Mouse (Mus musculus): ENCODE measurements at regions not wholly inside any gene's neighbourhood (a gene's known extent, or its start where the extent isn't known, plus 50 kb on each side); places are given as distances from the start of the nearest gene placed in this dataset.
A peak's percentile ranks its signal among the peaks of the same experiment; 100 is the strongest.

DNA sequence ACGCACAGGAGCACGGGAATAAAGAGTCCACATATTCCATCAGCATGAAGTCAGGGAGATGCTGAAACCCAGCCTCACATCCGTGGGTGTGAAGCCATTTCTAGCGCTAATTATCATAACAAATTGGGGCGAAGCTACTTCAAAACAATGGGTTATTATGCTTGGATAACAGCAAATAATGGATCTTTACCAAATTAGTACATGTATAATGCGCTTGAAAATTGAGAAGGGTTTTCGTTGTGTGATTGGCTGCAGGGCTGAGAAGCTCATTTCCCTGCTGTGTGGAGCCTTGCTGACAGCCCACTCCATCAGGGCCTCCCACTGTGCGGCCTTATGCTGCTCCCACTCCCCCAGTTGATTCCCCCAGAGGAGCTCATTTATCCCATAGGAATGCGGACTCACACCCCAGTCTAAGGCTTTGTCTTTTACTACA is 597.7 kb downstream of the Ets1 start:
- DNase-seq: no peak

DNA sequence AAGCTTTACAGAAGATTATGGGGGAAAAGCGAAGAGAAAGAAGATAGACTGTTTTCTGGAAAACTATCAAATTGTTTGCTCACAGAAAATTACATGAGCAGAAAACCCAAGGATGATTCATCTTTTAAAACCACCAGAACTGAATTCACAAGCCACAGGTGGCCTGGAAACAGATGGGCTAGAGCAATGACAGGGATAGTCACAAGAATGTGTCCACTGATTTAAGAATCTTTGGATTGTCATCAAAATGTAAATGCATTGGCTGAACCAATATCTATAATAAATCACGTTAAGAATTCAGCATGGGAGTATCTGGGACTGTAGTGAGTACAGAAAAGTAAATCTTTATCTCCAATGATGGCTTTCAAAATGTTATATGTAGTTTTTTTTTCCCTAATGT is 602.2 kb downstream of the Ets1 start:
- no peak for DNase-seq

DNA sequence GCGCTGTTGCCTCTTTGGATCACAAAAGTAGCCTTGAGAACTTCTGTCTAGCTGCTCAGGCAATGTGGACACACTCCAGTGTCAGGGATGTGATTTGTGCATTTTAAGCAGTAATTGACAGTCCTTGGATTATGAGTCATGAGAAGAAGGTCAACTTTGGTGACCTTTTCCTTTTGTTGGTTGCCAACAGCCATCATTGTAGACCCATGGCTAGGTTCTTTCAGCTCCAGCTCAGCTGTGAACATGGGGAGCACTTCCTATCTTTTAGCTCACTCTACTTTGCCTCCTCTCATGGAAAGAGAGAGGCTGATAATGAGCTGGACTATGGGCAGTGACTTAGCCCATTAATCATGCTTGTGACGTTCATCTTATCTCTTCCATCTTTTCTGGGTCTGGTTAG is 602.8 kb downstream of the Ets1 start:
- no peak for DNase-seq

DNA sequence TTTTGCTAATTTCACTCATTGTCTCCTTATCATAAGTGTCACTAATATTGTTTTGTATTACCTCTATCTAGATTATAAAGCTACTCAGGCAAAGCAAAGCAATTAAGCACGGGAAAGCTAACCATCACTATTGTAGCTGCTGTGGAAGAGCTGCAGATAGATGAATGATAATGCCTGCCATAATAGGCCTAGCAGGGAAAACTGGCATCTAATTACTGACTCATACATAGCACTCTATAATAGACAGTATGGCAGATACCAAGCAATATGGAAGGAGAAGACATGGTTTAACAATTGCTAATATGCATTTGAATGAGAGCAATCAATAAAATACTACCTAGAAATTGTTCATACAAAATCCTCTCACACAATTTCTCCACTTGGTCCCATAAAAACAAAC is 604.5 kb downstream of the Ets1 start:
- DNase-seq: no peak

DNA sequence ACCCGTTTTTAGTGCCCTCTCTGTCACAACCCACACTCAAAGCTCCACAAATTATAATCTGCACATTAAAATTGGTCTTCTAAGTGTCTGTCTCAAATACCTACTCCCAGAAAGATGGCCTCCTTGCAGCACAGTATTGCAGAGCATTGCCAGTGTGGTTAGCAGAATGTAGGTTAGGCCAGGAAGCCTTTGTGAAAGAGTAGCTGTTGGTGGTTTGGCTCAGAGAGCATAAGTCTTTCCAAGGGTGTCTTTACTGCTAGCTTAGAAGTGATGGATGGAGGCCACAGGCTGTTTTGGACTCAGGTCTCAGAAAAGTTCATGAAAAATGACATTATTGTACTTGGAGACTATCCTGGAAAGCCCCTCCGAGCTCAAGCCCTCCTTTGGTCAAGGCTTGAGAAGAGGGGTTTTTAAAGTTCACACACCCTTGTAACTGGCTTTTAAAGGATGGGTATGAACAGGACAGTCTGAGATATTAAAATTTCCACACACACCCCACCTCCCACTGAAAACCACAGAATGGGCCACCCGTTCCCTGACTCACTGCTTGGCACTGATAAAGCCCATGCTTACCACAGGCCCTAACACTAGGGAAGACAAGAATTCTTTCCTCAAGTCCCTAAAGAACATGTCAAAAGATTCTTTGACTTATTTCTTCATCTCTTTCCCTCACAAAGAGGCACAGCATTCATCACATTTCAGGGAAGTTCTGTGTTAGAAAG is 605.1 kb downstream of the Ets1 start:
- DNase-seq: no peak

DNA sequence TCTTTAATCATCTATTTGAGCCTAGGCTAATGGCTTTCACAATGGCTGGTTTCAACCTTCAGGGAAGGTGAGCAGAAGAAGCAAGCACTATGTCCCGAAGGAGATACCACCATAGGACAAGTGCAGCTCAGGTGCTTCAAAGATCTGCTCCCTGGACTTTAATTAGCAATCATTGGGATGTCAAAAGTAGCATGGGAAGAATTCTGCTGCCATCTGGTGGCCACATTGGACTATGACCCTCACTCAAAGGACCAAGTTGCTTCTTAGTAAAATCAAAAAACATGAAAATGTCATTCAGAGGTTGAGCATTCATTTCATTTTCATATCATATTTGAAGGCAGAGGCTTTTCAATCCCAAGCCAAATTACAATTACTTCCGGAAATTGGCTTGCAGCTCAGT is 610.9 kb downstream of the Ets1 start:
- peak; percentile 72 for DNase-seq

DNA sequence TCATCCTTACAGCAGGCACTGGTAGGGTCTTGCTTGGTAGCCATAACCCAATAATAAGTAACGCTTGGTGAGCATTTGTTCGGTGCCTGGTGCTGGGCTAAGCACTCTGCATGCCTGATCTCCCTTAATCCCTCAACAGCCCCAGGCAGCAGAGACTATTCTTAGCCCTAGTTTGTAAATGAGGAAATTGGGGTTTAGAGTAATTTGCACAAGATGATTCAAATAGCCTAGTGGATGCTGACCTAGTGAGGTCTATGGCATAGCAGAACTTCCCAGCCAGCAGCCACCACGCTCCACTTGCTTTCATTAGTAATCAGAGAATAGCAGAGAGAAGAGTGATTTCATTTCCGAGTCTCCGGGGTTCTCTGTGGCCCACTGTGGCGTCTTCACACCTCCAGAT is 622.2 kb downstream of the Ets1 start:
- DNase-seq: no peak

DNA sequence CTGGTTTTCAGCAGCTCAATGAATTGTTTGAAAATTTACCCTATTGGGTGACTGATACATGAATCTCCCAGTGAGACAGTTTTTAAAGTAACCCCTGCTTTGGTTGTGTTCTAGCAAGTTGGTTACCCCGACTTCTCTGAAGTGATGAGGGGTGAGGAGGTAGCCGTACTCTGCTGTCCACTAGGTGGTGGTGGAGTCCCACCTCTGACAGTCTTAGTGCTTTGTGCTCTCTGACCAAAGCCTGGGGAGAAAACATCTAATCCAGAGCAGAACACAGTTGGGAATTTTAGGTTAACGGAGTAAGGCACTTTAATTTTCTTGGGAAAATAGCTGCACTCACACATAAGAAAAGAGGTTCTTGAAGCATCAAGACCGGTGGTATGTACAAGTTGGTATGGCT is 624.1 kb downstream of the Ets1 start:
- DNase-seq: peak; percentile 59

DNA sequence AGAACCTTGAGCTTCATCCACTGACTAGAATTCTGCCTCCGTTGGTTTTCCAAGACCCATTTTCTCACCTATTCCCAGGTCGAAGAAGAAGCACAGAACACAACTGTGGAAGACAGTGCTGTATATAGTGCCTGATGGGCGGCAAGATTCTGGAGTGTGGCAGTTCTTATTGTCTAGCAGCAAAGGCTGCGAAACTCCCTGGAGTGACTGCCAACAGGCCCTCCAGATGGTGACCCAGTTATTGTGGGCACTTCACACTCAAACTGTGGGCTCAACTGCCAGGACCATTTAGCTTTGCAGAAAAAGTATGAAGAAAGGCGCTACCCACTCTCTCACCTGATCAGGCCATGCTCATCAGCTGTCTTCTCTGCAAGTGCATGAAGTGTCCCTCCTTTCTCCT is 653.4 kb downstream of the Ets1 start:
- DNase-seq: no peak

DNA sequence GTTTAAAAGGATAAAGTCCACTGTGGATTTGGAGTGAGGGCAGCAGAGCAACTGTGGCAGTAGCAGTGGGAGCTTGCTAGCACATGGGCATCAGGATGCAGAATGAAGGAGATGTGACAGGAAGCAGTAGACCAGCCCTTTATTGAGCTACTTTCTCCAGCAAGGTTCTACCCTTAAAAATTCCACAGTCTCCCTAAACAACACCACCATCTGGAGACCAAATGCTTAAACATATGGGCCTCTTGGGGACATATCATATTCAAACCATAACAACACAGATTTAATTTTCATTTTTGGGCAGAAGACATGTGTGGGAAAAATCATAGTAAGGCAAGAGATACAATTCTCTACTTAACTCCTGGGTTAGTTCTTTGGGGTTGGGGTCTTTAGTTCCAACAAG is 656.1 kb downstream of the Ets1 start:
- no peak for DNase-seq

DNA sequence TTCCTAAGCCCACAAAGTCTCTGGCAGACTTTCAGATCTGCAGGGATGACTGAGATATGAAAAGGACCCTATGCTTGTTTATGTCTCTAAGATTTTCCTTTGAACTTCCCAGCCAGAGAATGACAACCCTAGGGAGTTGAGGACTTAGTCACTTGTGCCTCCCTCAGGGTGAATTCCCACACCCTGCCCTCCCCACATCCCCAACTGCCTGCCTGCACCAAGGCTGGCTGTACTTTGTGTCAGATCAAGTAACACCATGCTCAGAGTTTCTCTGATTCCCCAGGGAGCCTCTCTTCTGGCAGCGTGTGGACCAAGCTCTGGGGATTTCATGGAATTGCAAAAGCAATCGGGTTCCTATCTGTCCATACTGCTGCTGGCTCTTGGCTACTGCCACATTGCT is 659.9 kb downstream of the Ets1 start:
- DNase-seq: no peak

DNA sequence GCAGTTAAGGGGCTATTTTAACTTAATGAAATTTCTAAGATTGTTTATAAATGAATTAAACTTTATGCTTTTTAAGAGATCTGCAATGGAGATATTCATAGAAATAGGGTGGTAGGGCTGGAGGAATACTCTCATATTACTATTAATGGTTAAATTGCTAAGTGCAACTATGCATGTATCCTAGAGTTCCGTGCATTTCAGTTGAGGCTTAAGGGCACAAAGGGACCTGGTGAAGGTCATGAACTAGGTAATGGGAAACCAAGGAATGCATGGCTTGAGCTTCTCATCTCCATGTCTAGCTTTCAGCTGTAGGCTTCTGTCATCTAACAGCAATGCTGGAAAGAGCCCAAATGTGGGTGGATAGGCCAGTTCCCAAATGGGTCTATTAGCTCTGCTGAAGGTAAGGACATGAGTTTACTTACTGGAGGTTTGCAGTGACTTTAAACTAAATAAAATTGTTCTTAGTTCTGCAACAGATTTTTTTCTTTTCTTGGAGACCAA is 683.6 kb downstream of the Ets1 start:
- DNase-seq: no peak

DNA sequence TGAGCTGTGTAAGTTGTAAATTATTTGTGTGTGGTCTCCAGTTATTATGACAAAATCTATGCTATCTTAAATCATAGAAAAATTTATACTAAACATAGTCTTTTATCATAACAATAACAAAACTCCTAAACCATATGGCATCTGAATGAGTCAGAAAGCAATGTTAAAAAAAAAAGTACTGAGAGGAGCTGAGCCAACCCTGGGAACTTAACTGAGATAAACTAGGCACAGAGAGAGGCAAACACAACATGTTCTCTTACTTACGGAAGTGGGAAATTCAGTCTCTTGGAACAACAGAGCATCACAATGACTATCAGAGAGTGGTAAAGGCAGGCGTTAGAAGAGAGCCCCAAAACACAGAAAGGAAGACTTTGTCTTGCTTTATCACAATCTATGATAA is 691.7 kb downstream of the Ets1 start:
- no peak for DNase-seq

DNA sequence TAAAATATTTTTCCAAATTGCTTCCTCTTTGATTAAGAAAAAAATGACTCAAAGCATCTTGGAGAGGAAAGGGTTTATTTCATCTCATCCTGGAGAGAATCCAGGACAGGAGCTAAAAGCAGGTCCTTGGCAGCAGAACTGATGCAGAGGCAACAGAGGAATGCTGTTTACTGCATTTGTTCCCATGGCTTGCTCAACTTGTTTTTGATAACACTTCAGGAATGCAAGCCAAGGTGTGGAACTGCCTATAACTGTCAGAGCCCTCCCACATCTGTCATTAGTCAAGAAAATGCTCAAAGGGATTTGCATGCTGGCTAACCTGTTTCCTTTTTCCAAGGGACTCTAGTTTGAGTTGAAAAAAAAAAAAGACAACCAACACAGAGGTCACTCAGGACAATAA is 714.2 kb downstream of the Ets1 start:
- no peak for DNase-seq

DNA sequence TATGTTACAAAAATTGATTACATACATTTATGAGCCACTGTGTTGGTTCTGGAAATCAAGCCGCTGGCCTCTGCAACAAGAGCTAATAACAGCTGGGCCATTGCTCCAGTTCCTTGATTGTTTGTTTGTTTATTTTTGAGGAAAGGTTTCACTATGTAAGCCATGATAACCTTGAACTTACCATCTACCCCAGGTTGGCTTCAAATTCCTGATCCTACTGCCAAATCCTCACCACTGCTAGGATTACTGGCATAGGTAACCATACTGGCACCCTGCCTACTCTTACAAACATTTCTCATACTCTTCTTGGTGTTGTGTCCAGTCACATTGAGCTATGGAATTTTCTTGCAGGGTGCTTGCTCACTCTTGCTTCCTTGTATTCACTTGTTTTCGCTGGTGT is 720.6 kb downstream of the Ets1 start:
- DNase-seq: no peak

DNA sequence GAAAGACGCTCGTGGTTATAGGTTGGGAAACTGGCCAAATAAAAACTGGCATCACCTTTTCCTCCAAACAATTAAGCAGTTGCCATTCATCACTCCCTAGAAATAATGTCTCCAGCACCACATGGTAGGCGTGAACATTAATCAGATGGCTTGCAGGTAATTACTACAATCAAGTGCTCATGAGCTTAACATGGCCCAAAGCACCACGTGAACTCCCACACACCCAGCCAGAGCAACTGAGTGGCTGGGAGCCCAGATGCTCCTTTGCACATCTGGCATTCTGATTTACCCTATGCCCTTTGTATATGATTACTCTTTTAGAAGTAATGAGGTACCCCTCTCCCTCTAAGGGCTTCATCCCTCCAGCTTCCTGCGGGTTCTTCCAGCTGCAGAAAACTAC is 724.9 kb downstream of the Ets1 start:
- no peak for DNase-seq

DNA sequence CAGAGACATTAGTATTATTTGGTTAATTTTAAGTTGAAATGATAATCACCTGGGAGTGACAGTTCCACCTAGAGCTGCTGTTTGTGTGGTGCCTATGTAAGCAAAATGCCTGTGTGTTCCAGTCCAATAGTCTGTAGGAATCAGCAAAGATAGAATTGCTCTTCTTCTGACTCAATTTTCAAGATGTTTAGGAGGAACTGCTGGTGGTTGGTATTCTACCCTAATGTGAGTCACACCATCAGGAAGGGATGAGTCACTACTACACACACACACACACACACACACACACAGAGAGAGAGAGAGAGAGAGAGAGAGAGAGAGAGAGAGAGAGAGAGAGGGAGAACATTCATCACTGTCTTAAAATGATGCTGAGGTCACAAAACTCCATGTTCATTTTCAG is 753.1 kb downstream of the Ets1 start:
- no peak for DNase-seq

DNA sequence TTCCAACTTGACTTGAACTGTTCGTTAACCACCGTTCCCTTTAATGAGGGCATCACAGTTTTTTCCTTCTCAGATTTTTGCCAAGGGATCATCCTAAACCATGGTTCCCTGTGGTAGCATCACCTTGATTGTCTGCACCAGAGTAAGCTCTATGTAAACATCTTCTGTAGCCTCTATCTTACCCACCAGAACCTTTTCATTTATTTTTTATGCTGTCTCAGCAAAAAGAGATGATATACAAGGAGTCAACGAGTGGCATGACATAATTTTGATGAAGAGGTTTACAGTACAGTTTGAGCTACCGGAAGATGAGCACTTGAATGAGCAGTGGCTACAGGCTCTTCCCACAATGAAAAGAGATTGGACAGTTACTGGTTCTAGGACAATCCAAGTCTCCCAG is 768.7 kb downstream of the Ets1 start:
- DNase-seq: no peak

DNA sequence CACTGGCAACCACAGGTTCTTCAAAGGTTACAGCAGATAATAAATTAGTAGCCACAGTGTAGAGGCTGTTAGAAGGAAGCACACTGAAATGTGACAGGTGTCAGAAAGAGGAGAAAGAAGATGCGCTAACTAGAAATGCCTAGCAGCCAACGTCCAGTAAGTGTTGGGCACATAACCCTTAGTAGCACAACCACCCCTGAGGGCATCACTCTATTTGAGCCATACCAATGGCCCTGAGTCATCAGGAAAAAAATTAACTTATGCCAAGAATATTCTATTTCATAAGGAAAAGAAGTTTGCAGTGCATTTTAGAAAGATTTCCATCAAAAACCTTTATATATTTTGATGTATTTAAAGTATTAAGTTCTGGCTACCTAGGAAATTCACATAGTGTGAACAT is 771.5 kb downstream of the Ets1 start:
- DNase-seq: no peak

DNA sequence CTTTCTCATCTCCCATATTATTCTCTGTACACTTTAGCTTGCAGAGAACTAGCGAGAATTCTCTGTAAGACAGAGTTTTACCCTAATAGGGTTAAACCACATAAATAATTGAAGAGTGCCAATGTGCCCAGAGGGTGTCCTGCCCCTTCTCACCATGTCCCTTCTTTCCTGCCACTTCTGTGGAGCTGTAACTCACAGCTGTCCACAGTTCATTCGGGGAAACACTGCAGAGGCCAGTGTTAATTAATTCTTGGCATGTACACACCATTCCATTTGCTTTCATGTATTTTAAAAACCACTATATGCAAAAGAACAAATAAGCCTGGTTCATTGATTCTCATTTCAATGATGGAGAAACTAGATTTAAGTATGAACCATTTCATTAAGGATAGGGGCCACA is 787.8 kb downstream of the Ets1 start:
- DNase-seq: no peak

DNA sequence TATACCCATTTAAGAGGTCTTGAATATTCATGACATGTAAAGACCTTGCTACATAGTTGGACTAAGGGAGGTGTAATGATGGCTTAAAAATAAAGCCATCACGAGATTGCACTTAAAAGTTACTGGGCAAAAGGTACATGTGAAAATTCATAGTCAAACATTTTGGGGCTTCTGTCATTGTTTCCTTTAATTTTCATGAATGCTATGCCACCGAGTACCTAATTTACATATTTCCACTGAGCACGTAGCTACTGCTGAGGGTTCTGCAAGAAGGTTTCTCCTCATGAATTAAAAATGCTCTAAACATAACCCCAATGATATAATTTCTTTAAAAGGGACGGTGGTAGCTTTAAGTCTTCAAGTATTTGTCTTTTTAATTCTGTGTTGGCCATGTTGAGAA is 800.4 kb downstream of the Ets1 start:
- no peak for DNase-seq

DNA sequence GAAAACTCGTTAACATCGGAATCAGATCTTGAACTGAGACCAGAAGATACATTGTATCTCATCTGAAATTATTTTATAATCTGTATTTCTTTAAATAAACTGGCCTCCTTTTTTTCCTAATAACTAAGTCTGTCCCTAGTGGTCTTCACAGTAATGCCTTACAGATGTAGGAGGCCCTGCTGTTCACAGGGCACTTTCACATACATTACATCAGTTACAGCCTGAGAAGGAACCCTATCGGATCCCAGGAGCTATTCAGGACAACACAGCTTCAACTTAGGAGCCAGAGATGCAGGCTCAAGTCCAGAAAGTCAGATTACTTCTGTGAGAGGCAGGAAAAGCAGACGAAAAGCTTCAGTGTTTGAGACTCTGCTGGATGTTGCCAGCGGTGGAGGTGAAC is 806.2 kb downstream of the Ets1 start:
- DNase-seq: no peak

DNA sequence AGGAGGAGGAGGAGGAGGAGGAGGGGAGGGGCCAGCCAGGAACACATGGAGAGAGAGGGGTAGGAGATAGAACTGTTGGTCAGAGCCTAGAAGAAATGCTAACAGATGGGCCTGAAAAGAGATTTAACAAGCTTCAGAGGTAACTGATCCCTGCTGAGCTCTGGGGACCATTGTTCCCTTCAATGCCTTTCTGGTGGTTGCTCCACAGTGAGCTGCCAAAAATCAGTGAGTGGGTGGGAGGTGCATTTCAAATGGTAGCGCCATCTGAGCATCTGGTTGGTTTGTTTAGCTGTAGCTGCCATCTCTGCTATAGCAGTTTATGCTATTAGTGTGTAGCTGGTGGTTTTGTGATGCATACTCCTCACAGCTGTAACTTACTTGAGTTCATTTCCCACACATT is 809.9 kb downstream of the Ets1 start:
- DNase-seq: no peak

DNA sequence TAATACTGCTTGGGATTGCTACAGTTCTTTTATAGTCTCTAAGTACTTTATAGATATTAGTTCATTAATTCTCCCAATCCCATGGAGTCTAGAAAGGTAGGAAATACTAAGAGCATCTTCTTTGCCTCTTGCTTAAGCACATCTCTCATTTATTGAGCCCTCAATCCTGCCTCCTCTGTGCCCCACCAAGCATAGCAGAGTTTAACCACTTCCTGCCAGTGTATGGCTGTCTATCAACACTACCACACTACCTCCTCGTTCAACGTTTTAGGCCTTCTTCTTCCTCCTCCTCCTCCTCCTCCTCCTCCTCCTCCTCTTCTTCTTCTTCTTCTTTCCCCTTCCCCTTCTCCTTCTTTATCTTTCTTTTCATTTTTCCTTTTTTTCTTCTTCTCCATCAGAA is 839.1 kb downstream of the Ets1 start:
- DNase-seq: no peak

DNA sequence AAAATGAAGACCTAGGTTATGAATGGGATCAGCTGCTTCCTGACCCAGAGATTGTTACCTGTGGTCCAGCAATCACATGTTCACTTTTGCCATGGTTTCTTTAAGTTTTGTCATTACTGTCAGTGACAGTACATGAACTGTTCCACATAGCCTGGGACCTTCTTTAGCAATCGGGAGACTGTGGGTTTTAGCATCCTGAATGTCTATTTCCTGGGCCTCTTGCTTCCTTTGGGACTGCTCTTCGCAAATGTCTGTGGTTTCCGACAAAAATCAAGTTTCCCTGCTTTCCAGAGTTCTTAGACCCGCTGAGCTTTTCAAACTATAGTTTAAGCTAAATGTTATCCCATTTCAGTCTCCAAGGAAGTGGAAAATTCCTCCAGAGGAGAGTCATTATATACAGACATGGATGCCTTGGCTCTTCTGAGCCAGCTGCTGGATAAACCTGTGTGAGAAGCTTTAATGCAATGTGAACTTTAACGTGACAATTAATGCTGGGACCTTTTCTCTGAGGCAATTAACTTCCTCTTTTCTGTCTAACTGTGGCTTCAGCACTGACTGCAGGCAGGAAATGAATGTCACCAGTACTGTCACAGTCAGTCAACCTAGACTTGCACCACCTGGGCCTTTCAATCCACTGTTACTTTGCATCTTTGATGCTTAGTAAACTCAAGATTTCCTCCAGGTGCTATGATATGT is 847.0 kb downstream of the Ets1 start:
- no peak for DNase-seq
